8 mouse cellular contexts compared by ENCODE assay signal in the genomic region with DNA sequence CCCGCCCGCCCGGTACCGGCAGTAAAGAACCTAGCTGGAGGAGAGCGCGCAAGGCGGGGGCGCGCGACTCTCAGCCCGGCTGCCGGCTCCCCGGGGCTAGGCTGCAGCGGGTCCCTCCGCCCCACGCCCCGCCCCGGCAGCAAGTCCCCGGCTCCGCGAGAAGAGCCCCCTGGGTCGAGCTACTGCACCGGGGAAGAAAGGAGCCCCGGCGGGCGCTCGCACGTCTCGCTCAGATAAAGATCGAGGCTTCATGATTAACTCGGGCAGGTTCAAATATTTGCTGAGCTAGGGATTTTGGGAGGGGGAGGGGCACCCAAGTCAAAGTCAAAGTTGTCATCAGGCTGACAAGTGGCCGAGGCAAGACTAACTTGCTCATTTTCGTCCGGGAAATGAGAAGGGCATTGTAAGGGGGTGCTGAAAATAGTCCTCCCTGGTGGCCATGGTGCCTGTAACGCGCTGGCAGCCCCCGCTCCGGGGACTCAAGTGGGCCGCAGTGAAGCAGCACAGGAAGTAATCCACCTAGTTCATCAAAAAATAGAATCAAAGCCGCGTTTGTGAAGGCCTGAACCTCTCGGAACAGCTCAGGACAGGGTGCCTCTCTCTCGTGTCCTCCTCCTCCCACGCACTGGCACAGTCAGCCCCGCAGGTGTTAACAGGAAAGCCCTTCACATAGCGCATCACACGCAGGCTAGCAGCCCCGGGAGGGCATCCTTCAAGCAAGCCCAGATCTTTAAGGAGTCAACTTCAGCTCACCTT.
DNase-seq lines count a peak whose midpoint lies in the region; ATAC-seq lines count a peak whose summit lies in the region.

No protein-coding gene starts in this region.

- H3K4me1 ChIP-seq in intestine, embryonic 16.5 days (ENCODE audit: control insufficient read depth, insufficient read depth, low read length): peaks cover 13% of the 10 kb centered on the region
- peaks cover 8% of the 10 kb centered on the region for H3K4me1 ChIP-seq in limb, embryonic 11.5 days (ENCODE audit: control insufficient read depth, insufficient read depth, low read length)
- peaks cover 33% of the 10 kb centered on the region for H3K4me1 ChIP-seq in midbrain, embryonic 14.5 days (ENCODE audit: control insufficient read depth, insufficient read depth, low read length)

- intact Hi-C loops in gastrocnemius, postnatal 14 days (cut with DNase I; ENCODE audit: low total_unique reads): loop anchor here (5.0 kb wide), 1 partner anchor 182 kb away; no protein-coding TSS in a partner anchor

- no peaks in the 10 kb centered on the region for H3K36me3 ChIP-seq in intestine, embryonic 16.5 days (ENCODE audit: control insufficient read depth, insufficient read depth, low read length)
- no peaks in the 10 kb centered on the region for H3K36me3 ChIP-seq in limb, embryonic 11.5 days (ENCODE audit: control insufficient read depth, insufficient read depth, low read length)
- no peaks in the 10 kb centered on the region for H3K36me3 ChIP-seq in midbrain, embryonic 14.5 days (ENCODE audit: control insufficient read depth, insufficient read depth, low read length)

- H3K4me3 ChIP-seq in intestine, embryonic 16.5 days (ENCODE audit: low read length): peak overlapping the region; percentile 61
- peak overlapping the region; percentile 56 for H3K4me3 ChIP-seq in limb, embryonic 11.5 days (ENCODE audit: low read depth, low read length)
- peak overlapping the region; percentile 54 for H3K4me3 ChIP-seq in midbrain, embryonic 14.5 days (replicated peaks; ENCODE audit: low read depth, low read length)

- H3K9ac ChIP-seq in intestine, embryonic 16.5 days (ENCODE audit: low read depth, low read length): peak overlapping the region; percentile 69
- H3K9ac ChIP-seq in limb, embryonic 11.5 days (ENCODE audit: low read length): peak overlapping the region; percentile 55
- peak overlapping the region; percentile 63 for H3K9ac ChIP-seq in midbrain, embryonic 14.5 days (replicated peaks; ENCODE audit: low read length)

- H3K4me2 ChIP-seq in intestine, embryonic 16.5 days (ENCODE audit: low read depth, low read length): peak overlapping the region; percentile 68
- H3K4me2 ChIP-seq in limb, embryonic 11.5 days (ENCODE audit: low read depth, severe bottlenecking): peak overlapping the region; percentile 97
- peak overlapping the region; percentile 97 for H3K4me2 ChIP-seq in midbrain, embryonic 14.5 days (ENCODE audit: low read length)

- peak overlapping the region; percentile 47 for H3K27ac ChIP-seq in intestine, embryonic 16.5 days (ENCODE audit: low read length)
- H3K27ac ChIP-seq in limb, embryonic 11.5 days (replicated peaks; ENCODE audit: low read depth, low read length): no peak overlapping the region
- no peak overlapping the region; the same call in 1 of the 2 replicates for H3K27ac ChIP-seq in midbrain, embryonic 14.5 days (replicated peaks; ENCODE audit: low read depth, low read length)

- 4% methylated on average over 48 of the region's 48 CpGs for WGBS in intestine, embryonic 16.5 days
- under 1% methylated on average over 48 of the region's 48 CpGs for WGBS in limb, embryonic 11.5 days
- WGBS in midbrain, embryonic 14.5 days: under 1% methylated on average over 48 of the region's 48 CpGs

- peak; percentile 39 for DNase-seq in NIH3T3 (ENCODE audit: low read depth)
- DNase-seq in cerebellum, adult 9-10 months: peak; percentile 76
- DNase-seq in gastrocnemius, postnatal 14 days: peak; percentile 46
- peak; percentile 62 for DNase-seq in limb, embryonic 11.5 days (ENCODE audit: low spot score)
- peak; percentile 75 for DNase-seq in midbrain, embryonic 14.5 days
- peak; percentile 49 to 59 for DNase-seq in spleen, adult 18-20 months

- no peaks in the 10 kb centered on the region for H3K27me3 ChIP-seq in intestine, embryonic 16.5 days (replicated peaks; ENCODE audit: control insufficient read depth, insufficient read depth, low read length)
- H3K27me3 ChIP-seq in limb, embryonic 11.5 days (ENCODE audit: control insufficient read depth, insufficient read depth, low read length): 0 out of 2 replicates have a peak, but pooled peaks cover 4% of the 10 kb centered on the region
- no peaks in the 10 kb centered on the region for H3K27me3 ChIP-seq in midbrain, embryonic 14.5 days (ENCODE audit: control insufficient read depth, insufficient read depth, low read length)

- ATAC-seq in intestine, embryonic 16.5 days: peak; percentile 75
- ATAC-seq in limb, embryonic 11.5 days (ENCODE audit: insufficient number of reproducible peaks, low FRiP score, low TSS enrichment, low read depth): peak; percentile 46; the same call in 1 of the 2 replicates
- ATAC-seq in midbrain, embryonic 14.5 days (ENCODE audit: low FRiP score, low TSS enrichment): peak; percentile 63
- no peak; the same call in 1 of the 2 replicates for ATAC-seq in erythroid progenitor cell, adult 5-6 weeks (replicated peaks; ENCODE audit: low FRiP score, poor library complexity, severe bottlenecking)

- no peaks in the 10 kb centered on the region for H3K9me3 ChIP-seq in intestine, embryonic 16.5 days (ENCODE audit: control insufficient read depth, low read length)
- no peaks in the 10 kb centered on the region for H3K9me3 ChIP-seq in limb, embryonic 11.5 days (ENCODE audit: control insufficient read depth, low read length)
- H3K9me3 ChIP-seq in midbrain, embryonic 14.5 days (ENCODE audit: control insufficient read depth, low read length): no peaks in the 10 kb centered on the region
